Mouse (Mus musculus) c-Kit-positive CD71-negative TER-119-negative erythroid progenitor cells, embryonic 14.5 days (primary cell): ENCODE data around the gene Ccdc159.
A peak's percentile ranks its signal among the peaks of the same experiment; 100 is the strongest.

Source experiments
- DNase-seq: peaks from one replicate; pipeline ENCODE4 v3.0.0-alpha.2; 2013; ENCODE audit warnings: low read depth

Gene Ccdc159

GRCm38 (mm10) chr9:21961366-21961980 is 34.2 kb downstream of the Ccdc159 start:
- no peak for DNase-seq

- DNase-seq, result no peak
Measured at GRCm38 (mm10) chr9:21962010-21962409, 34.7 kb downstream of the Ccdc159 start.

GRCm38 (mm10) chr9:21962416-21963059 is 35.3 kb downstream of the Ccdc159 start:
- DNase-seq, result peak; percentile 89

- no peak for DNase-seq
Measured at GRCm38 (mm10) chr9:21963417-21963816, 36.1 kb downstream of the Ccdc159 start, which contains the start of gene Epor. Gene Epor, minus strand, starts transcription at chr9:21963506.

- no peak for DNase-seq
Measured at GRCm38 (mm10) chr9:21968883-21969282, 41.6 kb downstream of the Ccdc159 start.

GRCm38 (mm10) chr9:21969304-21969703 is 42.0 kb downstream of the Ccdc159 start:
- DNase-seq, result no peak

- DNase-seq, result no peak
Measured at GRCm38 (mm10) chr9:21976626-21977175, 49.4 kb downstream of the Ccdc159 start.

GRCm38 (mm10) chr9:21977331-21977730 is 50.1 kb downstream of the Ccdc159 start:
- no peak for DNase-seq

- no peak for DNase-seq
Measured at GRCm38 (mm10) chr9:21977972-21978371, 50.7 kb downstream of the Ccdc159 start.

GRCm38 (mm10) chr9:21978398-21979128 is 51.3 kb downstream of the Ccdc159 start:
- no peak for DNase-seq

- no peak for DNase-seq
Measured at GRCm38 (mm10) chr9:21983911-21984310, 56.6 kb downstream of the Ccdc159 start.
